Mouse (Mus musculus) liver, embryonic 14 days (tissue): Measurements from ENCODE around the gene Fam3c. TPM values are rescaled to one million over a fixed set of nuclear protein-coding genes. Genes with fewer than 3 reads are reported as not detected.

Experiments
- polyA plus RNA-seq: library from polyadenylated mRNA; depleted of rRNA; stranded (reverse); fragments of >200 nt; gene quantifications from 2 replicates; pipeline ENCODE4 v1.2.3, GENCODE M21; 2012; rRNA removed

The Fam3c gene
- 4.6 and 4.9 TPM in 2 replicates for polyA plus RNA-seq

GRCm38 (mm10) chr6:22356086-22356507, at the start of gene Fam3c:
Gene Fam3c (minus strand): TSS chr6:22356243.

DNA sequence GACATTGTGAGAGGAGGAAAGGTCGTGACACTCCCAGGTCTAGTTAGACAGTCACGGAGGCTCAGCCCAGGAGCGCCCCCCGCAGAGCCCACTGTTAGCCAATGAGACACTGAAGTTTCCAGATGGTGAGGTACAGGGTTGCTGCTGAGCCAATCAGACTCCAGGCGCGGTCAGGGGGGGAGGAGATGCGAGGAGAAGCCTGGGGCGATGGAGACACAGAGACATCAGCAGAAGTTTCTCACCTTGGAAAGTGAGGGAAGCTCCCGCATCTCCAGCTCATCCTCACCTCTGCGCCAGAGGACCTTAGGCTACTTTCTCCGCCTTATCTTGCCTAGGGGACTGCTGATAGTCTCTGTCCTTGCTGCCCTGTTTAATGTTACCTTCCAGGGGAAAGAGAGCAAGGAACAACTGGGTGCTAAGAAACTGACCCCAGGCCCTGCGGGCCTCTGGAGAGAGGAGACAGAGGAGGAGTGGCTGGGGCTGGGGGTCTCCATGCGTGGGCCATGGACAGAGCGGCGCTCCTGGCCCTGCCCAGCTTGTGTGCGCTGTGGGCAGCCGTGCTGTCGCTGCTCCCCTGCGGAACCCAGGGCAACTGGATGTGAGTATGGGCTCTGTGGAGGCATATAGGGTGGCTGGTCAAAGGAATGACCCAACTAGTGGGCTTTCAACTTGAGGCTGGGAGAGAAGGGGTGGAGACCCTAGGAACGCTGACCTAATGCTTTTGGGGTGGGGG, 67.9 kb downstream of the Fam3c start, which contains the start of gene Wnt16:
Gene Wnt16 (plus strand): TSS at position 224 of the 733 bp plus-strand sequence.

Other genes with a start within 250 kb of the Fam3c start
- gene Wnt16, start 68.0 kb downstream of the Fam3c start, polyA plus RNA-seq: 0.02 TPM in 1 of 2 replicates, not detected in the other